Mouse (Mus musculus): ENCODE measurements around the gene Plac8.

DNA sequence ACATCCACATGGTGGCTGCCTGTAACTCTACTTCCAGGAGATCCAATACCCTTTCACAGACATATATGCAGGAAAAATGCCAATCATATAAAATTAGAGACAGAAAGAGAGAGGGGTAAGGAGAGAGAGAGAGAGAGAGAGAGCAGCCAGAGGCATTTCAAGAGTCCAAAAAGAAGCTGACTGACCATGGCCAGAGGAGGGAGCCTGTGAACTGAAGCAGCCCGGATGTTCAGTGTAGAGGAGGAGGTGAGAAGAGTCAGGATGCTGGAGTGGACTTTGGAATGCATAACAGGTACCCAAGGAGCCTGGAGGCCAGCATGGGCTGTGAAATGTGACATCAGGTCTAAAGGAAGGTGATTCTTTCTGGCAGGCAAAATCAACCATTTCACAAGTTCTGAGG, 2.7 kb upstream of the Plac8 start:
- TF ChIP-seq CTCF (IDR thresholded peaks at IDR 0.05; ENCODE audit: borderline replicate concordance, insufficient read depth, low read depth, low read length) (no peak), POLR2A (IDR thresholded peaks at IDR 0.05; ENCODE audit: borderline replicate concordance, insufficient read depth, low read length) (no peak)

All from cerebellum, adult 2 months (tissue).